Mouse (Mus musculus) brain, embryonic 14.5 days (tissue): Measurements from ENCODE around the gene Nlrp4c.

Source experiments
- CTCF ChIP-seq: fragments of 200-500 bp; IDR thresholded peaks from 2 replicates; pipeline ENCODE4 v1.5.1; 2012; ENCODE audit warnings: inconsistent platforms, mild to moderate bottlenecking, moderate library complexity, borderline replicate concordance; ENCODE audit not compliant: insufficient read depth, insufficient read length; ENCODE audit errors: extremely low read depth
- POLR2A ChIP-seq: fragments of 200-500 bp; IDR thresholded peaks from 2 replicates; pipeline ENCODE4 v1.6.1; 2012; ENCODE audit warnings: mild to moderate bottlenecking, inconsistent platforms, borderline replicate concordance; ENCODE audit not compliant: poor library complexity, insufficient read depth, insufficient read length, severe bottlenecking; ENCODE audit errors: extremely low read depth

DNA sequence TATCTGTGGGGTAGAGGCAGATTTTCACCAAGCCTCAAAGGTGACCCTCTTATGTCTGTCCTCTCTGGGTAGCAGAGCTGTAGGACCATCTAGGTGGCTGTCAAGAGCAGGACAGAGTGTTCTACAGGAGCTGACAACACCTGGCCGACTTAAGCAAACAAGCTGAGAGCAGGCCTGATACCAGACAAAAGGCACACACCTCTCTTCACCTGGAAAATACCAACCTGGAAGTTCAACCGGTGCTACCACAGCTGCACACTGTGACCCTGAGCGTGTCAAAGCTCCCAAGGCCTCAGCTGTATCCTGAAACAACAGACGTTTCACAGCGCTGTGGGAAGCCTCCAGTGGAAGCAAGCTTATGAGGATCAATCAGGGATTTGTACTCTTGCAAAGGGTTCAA lies 102.7 kb downstream of the Nlrp4c start:
- TF ChIP-seq POLR2A: no peak
- no peak for TF ChIP-seq CTCF
